Mouse (Mus musculus): ENCODE measurements at regions not wholly inside any gene's neighbourhood (a gene's known extent, or its start where the extent isn't known, plus 50 kb on each side); places are given as distances from the start of the nearest gene placed in this dataset.
A peak's percentile ranks its signal among the peaks of the same experiment; 100 is the strongest.
"Not testable (repeated sequence)": the region's sequence is repeated elsewhere in the genome, so short reads cannot be mapped to it uniquely, and the experiment has no call there.

DNA sequence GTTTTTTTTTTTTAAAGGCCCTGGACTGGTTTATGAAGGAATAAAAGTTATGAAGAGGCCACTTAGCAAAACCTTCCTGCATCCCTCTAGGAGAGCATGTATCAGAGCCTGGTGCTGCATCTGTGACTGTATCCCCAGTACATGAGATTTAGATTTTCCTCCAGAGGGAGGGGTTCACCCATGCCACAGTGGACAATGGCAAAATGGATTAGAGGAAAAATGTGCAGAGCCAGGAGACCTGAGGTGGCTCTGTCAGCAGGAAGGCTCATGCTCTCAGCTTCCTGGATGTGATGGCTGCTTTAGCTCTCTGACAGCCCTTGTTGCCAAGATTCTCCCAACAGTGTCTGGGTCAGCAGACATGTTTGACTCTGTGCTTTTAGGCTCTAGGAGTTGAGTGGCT lies 298.2 kb downstream of the Eipr1 start:
- DNase-seq (ENCODE audit: low read depth, low spot score), result no peak

DNA sequence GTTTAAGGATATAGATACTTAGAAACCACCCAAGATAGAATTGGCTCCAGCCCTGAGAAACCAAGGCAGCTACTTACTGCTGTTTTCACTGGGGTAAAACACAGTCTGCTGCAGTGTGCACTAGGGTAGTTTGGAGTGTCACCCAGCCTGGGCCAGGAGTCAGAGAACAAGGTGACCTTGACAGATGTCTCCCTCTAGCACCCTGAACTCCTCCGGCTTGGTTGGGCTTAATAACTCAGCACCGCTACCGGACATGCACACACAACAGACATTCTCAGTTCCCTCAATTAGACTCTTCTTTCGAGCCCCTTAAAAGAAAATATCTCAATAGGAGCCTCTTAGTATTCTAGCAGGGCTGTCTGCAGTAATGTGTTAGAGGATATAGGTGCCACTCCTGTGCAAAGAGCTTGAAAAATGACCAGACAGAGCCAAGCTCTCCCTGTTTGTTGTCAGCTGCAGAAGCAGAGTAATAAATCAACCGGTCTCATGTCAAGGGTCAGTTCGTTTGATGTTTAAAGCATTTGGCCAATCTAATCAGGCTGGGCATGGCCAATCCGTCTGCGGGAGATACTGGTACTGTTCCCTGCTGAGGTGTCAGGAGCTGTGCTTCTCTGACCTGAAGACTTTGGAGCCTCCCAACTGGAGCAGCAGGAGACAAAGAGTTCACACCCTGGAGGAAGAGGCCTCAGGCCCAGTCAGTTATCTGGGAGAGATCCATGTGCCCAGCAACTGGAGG lies 299.1 kb downstream of the Eipr1 start:
- DNase-seq (ENCODE audit: low read depth, low spot score), result peak; percentile 35

DNA sequence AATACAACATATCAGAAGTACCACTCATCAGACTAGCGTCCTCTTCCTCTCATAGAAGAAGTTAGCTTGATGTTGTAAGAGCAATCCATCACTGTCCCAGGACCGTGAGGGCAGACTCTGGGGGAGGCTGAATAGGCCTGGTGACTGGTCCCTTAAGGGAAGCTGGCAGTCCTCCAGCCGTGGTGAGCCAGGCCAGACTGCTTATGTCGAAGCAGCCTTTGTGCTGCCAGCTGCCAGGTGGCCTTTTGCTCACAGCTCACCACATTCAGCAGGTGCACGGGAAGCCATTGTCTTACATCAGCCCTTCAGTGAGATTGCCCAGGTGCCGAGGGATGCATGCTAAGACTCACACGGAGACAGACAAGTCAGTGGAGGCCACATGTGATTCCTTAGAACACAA lies 302.8 kb downstream of the Eipr1 start:
- DNase-seq (ENCODE audit: low read depth, low spot score), result no peak

DNA sequence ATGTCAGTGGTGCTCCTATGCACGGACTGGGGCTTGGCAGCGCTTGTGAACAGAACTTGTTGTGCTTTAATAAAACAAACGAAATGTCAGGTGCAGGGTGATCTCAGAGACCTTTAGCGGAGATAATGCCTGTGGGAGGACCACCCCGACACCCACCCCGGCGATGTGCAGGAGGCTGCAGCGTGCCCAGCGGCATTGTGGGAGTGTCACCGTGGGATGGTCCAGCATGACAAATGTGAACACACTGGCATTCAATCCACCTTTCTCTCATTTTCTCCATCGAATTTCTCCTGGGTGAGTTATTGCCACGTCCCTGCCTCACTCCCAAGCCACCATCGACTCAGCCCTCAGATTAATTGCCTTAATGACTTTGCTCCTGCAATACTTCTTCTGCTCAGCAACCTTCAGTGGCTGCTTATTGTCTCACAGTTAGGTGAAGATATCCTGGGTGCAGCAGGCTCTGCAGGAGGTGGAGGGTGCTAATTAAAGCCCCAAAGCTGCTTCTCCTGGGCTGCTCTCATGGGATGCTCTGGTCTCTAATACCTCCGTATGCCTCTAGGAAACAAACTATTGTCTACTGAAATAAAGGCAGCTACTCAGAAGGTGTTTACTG lies 310.5 kb downstream of the Eipr1 start:
- no peak for DNase-seq (ENCODE audit: low read depth, low spot score)

DNA sequence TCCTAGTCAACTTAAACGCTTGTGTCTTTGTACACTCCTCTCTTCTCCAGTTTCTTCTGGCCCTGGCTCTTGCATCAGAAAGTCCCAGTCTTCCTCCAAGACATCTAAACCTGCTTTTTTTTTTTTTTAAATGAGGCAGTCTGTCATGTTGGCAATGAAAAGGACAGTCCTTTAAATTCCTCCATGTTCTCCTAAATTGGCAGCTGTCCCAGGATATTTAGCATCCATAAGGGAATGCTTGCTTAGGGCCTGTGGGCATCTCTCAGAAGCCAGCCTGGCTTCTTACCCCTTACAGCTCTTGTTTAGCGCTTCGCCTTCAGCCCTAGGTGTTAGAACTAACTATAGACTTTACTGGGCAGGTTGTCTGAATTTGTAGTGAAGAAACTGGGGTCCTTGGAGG lies 311.2 kb downstream of the Eipr1 start:
- DNase-seq (ENCODE audit: low read depth, low spot score), result no peak

DNA sequence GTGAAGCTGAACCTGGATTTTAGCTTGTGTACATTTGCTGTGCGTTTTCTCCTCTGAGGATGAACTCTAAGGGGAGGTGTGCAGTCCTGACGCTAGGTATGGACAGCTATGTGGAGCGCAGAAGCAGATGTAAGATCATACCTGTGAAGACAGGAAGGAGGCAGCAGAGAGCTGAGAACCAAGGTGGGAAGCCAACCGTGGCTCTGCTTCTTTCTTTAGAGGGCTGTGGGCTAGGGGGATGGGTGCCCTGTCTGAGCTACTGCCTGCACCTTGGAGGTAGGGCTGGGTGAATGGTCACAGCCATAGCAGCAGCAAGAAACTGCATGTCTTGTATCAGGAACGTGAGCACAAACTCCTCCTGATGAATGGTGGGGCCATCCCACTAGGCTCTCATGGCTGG lies 316.6 kb downstream of the Eipr1 start:
- peak; percentile 32 for DNase-seq (ENCODE audit: low read depth, low spot score)

DNA sequence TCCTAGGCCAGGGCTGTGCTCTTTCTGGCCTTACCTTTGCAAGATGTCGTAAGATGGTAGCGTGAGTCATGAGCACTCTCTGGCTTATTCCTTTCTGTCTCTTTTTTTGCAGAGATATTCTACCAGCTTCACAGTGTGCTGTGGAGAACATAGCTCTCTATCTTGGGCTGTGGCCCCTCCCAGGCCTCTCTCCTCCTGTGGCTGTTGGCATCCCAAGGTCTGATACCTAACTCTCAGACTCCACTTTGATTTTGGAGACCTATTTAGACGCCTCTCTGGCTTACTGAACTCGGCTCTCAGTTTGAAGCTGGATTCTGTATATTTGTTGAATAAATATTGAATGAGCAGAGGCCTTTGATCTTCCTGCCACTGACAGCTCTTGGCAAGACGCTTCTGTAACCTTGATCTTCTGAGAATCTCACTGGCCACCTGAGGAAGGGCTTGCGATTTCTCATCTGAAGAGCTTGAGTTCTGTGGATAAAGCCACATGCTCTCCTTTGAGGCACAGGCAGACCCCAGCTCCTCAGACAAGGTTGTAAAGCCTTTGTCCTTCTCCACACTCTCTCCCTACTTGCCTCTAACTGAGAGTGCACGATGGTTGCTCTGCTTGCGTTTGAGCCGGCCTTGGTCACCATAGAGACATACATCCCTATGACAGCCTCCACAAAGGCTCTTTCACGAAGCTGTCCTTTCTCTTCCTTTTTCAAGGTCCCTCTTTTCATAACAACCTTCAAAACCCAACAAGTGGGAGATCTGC lies 323.7 kb downstream of the Eipr1 start:
- DNase-seq (ENCODE audit: low read depth, low spot score), result no peak

DNA sequence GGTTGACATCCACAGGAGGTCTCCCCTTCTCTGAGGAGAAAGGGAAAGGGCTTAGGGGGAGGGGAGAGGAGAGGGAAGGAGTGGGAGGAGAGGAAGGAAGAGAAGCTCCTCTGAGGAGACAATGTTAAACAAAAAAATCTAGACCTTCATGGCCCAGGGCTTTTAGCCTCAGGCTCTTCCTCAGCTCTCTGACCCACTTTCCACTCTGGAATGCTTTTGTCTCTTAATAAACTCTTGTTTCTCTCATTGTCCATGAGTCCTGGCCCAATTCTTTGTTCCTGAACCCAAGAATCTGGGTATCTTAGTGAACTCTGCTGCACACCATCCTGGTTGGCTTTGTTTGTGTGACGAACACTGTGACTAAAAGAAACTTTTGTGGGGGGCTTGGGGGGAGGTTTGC lies 325.0 kb downstream of the Eipr1 start:
- no peak for DNase-seq (ENCODE audit: low read depth, low spot score)

DNA sequence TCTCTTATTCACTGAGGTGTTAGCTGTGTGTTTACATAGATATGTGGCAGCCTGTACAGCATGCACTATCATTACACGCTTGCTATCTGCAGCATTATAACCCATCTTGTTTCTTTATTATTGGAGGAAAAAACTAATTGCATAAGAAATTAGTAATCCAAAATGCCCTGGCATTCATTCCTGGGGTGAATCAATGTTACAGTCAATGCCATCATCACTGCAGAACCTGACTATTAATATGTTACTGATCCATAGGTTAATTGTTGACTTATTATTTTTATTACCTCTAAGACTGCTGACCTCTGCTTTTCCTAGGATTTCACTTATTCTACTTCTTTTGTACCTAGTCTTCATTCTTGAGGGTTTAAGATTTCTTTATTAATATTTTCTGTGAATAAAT lies 327.4 kb downstream of the Eipr1 start:
- no peak for DNase-seq (ENCODE audit: low read depth, low spot score)

DNA sequence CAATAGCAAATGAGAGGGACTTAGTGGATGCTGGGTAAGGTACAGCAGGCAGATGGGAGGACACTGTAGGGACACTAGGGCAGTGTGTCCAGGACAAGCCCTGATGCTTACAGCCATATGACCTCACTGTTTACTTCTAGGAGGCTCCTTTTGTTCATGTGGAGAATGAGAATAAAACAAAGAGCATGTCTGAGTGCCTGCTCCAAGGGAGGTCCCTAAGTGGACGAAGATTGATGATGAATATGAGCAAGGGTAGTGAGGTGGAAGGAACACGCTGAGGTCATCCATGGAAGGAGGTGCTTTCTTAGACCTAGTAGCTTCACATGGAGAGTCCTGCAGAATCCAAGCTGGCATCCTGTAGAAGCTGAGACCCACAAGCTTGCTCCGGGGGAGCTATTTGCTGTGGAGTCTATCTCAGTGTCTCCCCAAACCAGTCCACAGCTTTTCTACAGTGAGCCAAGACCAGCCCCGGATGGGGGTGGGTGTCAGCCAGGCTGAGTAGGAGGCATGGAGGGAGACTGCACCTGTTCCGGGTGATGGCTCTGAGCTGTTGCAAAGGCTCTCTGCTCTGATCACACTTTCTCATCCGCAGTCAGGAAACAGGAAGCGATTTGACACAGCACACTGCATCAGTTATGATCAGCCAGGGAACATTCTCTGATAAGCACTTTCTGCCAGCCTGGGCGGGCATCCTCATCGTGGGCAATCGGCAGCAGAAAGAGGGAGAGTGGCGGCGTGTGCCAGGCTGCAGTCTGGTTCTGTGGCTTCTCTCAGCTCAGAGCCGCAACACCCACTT lies 332.0 kb downstream of the Eipr1 start:
- no peak for DNase-seq (ENCODE audit: low read depth, low spot score)

DNA sequence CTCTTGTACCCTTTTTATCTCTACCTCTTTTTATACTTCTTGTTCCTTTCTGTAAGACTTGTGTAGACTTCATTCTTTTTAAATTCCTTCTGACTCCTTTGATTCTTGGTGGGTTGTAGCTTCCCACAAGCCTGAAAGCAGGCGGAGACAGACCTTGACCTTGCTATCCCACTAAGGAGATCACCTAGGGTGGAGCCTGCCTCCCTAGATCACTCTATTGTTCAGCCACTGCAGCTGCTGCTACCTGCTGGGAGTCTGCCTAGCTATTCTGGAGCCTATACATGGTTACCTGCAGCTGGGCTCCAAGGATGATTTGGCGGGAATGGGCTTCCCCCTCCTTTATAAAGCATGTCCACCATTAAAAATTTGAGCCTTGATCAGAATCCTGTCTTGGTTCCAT lies 335.6 kb downstream of the Eipr1 start:
- not testable (repeated sequence) for DNase-seq (ENCODE audit: low read depth, low spot score)

DNA sequence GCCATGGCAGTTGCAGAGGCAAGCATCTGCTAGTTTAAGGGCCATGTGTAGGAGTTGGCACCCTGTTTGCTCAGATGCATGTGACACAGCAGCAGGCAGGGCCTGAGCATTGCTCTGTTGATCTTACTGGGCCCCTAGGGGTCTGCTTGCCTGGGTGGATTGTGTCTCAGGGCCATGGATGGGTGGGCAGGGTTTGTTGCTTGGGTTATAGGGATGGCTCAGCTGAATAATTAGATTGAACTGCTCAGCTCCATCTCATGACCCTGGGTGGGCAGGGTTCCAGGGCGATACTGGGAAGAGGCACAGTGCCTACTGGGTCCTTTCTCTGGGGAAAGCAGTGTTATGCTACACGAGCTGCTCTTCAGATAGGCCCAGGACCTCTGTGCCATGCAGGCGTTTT lies 338.0 kb downstream of the Eipr1 start:
- no peak for DNase-seq (ENCODE audit: low read depth, low spot score)

DNA sequence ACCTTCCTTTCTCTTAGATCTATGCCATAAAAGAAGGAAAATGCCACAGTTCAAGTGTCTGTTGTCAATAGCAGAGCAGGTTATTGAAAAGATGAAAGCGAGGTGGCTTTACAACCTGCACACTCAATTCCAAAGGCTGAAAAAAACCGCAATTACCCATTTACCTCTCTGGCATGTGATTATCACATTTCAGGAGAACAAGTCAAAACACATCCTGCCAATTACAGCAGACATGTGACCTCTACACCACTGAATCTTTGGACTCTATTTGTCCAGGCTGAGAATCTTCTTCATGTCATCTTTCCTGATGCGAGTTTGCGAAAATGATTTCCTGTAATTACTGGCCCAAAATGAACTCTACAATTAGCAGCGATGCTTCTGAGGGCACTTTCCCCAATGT lies 338.8 kb downstream of the Eipr1 start:
- no peak for DNase-seq (ENCODE audit: low read depth, low spot score)

DNA sequence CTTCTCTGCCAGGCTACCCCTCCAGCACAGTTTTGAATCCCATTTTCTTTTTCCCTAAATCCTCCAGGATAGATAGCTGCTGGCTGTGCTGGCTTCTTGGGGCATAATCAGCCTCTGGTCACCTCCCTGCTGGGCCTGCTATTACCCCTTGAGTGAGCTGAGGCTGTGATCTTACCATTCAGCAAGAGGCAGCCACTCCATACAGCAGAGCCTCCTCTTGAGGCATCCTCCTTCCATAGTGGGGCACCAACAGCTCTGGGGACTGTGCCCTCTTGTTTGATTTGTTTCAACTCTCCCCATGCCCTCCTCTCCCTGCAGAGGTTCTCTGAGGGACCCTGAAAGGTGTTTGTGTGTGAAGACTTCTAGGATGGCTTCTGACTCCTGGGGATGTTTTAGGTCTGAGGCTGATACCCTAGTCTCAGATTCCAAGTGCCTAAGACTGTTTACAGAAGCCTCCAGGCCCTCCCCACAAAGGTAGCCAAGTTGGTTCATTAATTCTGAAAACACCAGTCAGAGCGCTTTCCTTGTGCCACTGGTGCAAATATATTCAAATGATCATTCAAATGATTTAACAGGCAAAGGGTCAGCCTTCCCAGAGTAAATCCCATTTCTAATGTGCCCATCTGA lies 343.9 kb downstream of the Eipr1 start:
- DNase-seq (ENCODE audit: low read depth, low spot score), result no peak

DNA sequence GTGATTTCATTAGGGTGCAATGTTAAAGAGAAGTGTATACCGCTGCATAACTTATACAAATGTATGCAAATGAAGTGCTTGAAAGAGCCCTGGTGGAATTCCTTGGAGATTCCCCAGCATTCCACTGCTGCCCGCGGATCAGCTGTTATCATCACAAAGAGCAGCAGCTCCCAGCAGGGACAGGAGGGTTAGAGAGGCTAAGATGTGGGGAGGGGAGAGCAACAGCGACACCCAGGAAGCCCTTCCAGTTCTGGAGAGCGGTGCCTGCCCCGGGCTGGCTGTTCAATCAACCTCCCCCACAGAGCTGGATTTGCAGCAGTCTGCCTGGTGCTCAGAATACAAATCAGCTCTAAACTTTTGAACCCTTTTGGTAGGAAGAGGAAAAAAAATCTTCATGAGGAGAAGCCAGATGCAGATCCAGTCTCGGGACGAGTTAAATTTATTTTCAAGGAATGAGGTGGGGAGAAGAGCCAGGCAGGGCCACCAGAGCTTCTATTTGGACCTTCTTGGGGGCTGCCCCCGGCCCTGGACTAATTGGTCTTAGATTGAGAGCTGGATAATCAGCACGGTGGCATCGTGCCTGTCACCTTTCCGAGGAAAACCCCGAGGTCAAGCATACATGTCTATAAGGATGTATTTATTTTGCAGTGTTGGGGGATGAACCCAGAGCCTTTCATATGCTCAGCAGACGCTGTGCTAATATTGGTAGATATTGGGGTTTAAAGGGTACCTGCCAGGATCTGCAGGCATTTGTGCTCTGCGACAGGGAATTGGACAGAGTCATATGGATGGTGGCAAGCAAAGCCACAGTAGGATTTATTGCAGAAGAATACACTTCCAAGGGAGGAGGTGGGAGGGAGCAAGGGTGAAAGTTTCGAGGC lies 344.7 kb downstream of the Eipr1 start:
- peak; percentile 36 for DNase-seq (ENCODE audit: low read depth, low spot score)

DNA sequence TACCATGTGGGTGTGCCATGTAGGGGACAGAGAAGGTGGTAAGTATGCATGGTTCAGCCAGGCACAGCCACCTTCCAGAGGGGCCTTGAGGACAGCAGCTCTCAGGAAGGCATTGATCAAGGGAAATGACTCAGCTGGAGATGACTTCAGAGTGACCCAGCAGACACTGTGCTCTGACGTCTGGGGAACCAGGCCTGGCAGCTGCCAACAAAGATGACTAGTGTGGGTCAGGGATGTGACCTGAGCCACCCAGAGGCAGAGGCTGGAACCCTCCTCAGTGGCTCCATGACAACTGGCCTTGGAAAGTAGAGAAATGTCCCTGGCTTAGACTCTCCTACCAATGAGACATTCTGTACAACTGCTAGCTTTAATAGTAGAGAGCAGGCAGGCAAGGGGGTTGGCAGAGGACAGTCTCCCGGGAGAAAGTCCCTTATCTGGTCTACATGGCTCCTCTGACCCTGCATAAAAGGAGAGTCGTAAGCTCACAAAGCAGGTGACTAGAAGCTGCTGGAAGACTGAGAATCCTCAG lies 348.5 kb downstream of the Eipr1 start:
- DNase-seq (ENCODE audit: low read depth, low spot score), result no peak

DNA sequence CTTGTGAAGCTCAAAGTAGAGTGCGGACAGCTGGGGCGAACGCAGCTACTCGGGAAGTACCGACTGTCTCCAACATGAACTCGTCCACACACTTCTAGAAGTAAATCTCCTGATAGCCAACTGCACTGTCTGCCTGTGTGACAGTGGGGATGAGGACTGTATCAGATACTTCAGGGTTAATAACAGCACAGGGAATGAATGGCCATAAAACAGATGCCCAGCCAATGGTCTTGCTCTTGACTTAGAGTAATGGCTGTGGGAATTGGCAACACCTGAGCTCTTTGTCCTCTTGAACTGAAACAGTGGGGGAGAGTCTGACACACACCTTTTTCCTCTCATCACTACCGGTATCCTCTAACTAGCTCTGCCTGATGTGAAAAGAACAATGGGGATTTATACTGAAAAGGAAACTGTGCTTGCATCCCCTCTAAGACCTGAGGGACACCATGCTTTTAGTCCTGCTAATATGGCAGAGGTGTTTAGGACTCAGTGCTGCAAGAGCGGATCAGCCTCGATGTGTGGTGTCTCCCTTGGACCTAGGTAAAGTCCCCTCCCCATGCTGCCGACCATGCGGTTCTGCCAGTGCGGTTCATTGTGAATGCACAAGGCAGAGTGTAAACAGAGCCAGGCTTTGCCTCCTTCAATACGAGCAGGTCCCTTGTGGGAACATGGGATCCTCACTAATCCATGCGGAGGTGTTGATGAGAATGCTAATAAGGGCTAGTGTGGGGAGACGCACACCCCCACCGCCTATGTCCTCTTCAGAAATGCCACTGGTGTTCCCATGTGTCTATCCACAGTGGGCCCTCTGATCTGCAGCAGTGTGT lies 355.5 kb downstream of the Eipr1 start:
- no peak for DNase-seq (ENCODE audit: low read depth, low spot score)

DNA sequence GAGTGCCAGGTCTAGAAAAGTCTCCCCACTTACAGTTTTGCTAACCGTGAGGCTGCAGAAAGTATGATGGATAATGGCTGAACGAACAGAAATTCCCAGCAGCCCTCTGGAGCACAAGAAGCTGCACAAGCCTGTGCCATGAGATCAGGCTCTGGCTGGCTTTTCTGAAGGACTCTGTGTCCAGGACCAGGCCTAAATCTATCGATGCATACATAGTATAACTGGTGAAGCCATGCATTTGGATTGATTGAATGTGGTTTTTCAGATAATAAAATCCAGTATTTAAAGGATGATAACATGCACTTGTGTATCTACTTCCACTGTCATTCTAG lies 356.1 kb downstream of the Eipr1 start:
- DNase-seq (ENCODE audit: low read depth, low spot score), result no peak

DNA sequence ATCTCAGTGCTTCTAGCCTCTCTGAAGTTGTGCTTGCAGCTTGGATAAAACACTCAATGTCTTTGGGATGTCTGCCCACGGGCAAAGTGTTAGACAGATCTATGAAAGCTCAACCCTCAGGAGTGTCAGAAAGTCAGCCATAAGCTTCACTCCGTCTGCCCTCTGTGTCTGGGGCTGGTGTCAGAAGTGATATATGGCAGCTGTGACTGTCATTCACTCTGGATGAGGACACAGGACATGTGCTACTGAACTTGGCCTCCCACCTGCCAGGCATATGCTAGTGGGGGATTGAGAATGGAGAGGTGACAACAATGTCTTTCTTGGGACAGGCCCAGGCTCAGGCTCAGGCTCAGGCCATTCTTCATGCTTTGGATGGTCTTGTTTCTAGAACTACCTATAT lies 366.7 kb downstream of the Eipr1 start:
- no peak for DNase-seq (ENCODE audit: low read depth, low spot score)

DNA sequence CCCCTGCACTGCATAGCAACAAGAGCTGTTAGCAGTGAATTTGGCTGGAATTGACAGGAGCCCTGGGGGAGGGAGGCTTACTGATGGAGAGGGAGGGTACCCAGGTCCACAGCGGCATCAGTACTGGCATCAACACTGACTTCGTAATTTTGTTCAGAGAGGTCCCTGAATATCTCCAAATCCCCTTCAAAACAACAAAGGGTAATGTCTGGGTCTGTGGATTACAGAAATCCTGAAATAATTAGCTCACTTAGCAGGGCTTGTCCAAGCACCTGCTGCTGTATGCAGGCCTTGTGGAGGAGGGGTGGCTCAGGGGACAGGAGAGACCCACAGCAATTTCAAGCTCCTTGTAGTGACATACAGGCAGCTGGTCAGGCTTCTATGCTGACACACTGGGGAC lies 369.6 kb downstream of the Eipr1 start:
- DNase-seq (ENCODE audit: low read depth, low spot score), result no peak
